Mouse (Mus musculus): ENCODE measurements around the gene Ccer2. TPM values are rescaled to one million over a fixed set of nuclear protein-coding genes. Genes with fewer than 3 reads are reported as not detected.

The Ccer2 gene
- polyA plus RNA-seq (2015; fragmentation: Nextera tagmentation; extraction: Ambion mirVana): 0.19 TPM in 1 of 2 replicates, not detected in the other

DNA sequence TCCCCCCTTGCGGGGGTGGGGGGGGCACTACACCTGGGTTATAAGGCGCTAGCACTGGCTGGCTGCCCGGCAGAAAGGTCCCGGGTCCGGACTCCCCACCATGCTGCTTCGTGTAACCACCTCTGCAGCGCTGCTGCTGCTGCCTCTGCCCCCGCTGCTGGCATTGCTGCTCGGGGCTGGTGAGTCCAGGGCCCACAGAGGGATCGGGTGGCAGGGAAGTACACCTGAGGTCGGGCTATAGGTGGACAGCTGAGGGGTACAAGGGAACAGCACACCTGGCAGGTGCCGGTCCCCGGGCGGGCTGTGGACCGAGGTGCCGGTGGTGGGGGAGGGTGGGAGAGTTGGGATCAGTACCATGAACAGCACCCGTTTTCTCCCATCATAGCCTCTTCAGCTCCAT is at the start of gene Ccer2:
Gene Ccer2, plus strand, starts transcription at position 96 of the 400 bp plus-strand sequence.
- ATAC-seq (ENCODE audit: insufficient read depth, low FRiP score, low read depth): no peak
- Histone ChIP-seq H3K9me3 (no peaks in the 10 kb centered on the region), H3K9ac (no peak within 1 kb of the TSS), H3K4me1 (peaks cover 9% of the 10 kb centered on the region; the same call in 1 of the 2 replicates), H3K27me3 (replicated peaks) (no peaks in the 10 kb centered on the region; the same call in 1 of the 2 replicates), H3K4me3 (replicated peaks) (no peak within 1 kb of the TSS; the same call in 1 of the 2 replicates), H3K4me2 (peak within 1 kb of the TSS; percentile 2; the same call in 1 of the 2 replicates), H3K36me3 (peaks cover 19% of the 10 kb centered on the region), H3K27ac (no peak within 1 kb of the TSS)
- 2% methylated on average over 17 of the region's 17 CpGs for WGBS

DNA sequence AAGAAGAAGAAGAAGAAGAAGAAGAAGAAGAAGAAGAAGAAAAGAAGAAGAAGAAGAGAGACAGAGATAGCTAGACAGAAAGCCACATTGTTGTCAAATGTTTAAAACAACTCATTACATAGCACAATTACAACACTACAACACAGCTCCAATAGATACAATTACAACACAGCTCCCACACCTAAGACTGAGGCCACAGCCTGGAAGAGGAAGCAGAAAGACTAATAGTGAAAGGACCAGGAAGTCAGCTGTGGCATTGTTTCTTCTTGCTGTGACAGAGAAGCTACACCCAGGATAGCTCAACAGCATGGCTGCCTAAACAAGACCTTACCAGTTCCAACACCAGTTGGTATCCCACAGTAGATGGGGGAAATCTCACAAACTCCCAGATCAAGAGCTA is 46.5 kb upstream of the Ccer2 start:
- no peak for ATAC-seq (ENCODE audit: insufficient read depth, low FRiP score, low read depth)
- Histone ChIP-seq H3K4me1 (no peaks in the 10 kb centered on the region), H3K9me3 (no peaks in the 10 kb centered on the region), H3K4me2 (no peak overlapping the region), H3K4me3 (replicated peaks) (no peak overlapping the region), H3K9ac (no peak overlapping the region), H3K27me3 (replicated peaks) (no peaks in the 10 kb centered on the region), H3K27ac (no peak overlapping the region), H3K36me3 (no peaks in the 10 kb centered on the region)

DNA sequence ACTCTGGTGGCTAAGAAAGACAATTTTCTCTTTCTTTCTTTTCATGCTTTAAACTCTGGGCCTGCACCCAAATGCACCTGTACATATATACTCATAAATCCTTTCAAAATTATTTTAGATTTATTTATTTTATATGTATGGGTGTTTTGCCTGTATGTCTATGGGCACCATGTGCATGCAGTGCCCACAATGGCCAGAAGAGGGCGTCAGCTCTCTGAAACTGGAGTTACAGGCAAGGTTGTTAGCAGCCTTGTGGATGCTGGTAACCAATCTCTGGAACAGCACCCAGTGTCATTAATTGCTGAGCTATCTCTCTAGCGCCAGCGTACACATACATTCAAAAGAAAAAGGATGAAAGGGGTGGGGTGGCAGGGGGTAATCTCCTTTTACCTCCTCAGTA is 45.0 kb upstream of the Ccer2 start:
- WGBS: 67% methylated on average over 3 of the region's 3 CpGs

DNA sequence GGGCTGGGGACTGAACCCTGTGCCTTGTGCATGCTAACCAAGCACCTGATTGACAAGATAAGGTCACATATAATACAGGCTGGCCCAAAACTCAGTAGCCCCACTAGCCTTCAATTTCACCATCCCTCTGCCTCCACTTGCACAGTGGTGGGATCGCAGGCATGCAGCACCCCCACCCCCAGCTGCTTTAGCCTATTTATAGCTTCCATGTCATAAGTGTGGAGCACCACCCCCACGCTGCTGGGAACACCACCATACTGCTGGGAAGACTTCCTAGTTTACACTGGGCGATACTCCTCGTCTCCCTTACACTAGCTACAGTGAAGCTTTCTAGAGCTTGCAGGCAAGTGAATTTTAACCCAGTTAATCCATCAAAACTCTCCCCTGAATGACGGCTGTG is 41.3 kb upstream of the Ccer2 start:
- no peak for ATAC-seq (ENCODE audit: insufficient read depth, low FRiP score, low read depth)
- Histone ChIP-seq H3K9ac (no peak overlapping the region), H3K36me3 (no peaks in the 10 kb centered on the region), H3K9me3 (no peaks in the 10 kb centered on the region), H3K27me3 (replicated peaks) (no peaks in the 10 kb centered on the region), H3K4me3 (replicated peaks) (no peak overlapping the region), H3K4me1 (peaks cover 4% of the 10 kb centered on the region; the same call in 1 of the 2 replicates), H3K4me2 (no peak overlapping the region), H3K27ac (no peak overlapping the region)
- WGBS: 73% methylated on average over 5 of the region's 5 CpGs

More for the DNA sequence above, 45.0 kb upstream of the Ccer2 start:
- Histone ChIP-seq H3K9me3 (no peaks in the 10 kb centered on the region), H3K4me1 (no peaks in the 10 kb centered on the region), H3K27me3 (replicated peaks) (no peaks in the 10 kb centered on the region), H3K27ac (no peak overlapping the region), H3K36me3 (no peaks in the 10 kb centered on the region), H3K4me3 (replicated peaks) (no peak overlapping the region), H3K9ac (no peak overlapping the region), H3K4me2 (no peak overlapping the region)
- ATAC-seq (ENCODE audit: insufficient read depth, low FRiP score, low read depth): no peak

DNA sequence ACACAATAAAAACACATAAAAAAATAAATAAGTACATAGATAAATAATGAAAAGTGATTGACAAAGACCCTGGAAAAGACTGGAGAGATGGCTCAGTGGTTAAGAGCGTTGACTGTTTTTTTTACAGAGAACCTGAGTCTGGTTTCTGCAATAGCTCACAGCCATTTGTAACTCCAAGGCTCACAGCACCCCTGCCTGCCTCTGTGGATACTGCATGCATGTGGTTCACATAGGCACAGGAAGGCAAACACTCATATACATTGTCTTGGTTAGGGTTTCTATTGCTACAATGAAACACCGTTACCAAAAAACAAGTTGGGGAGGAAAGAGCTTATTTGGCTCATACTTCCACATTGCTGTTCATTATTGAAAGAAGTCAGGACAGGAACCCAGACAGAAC is 40.4 kb upstream of the Ccer2 start:
- no peak overlapping the region for H3K27ac ChIP-seq
- H3K36me3 ChIP-seq: no peaks in the 10 kb centered on the region
- H3K4me1 ChIP-seq: peaks cover 4% of the 10 kb centered on the region; the same call in 1 of the 2 replicates
- H3K9ac ChIP-seq: no peak overlapping the region
- H3K9me3 ChIP-seq: no peaks in the 10 kb centered on the region
- H3K4me3 ChIP-seq (replicated peaks): no peak overlapping the region
- ATAC-seq (ENCODE audit: insufficient read depth, low FRiP score, low read depth): no peak
- WGBS: 96% methylated on average over 2 of the region's 2 CpGs
- no peaks in the 10 kb centered on the region for H3K27me3 ChIP-seq (replicated peaks)
- no peak overlapping the region for H3K4me2 ChIP-seq

DNA sequence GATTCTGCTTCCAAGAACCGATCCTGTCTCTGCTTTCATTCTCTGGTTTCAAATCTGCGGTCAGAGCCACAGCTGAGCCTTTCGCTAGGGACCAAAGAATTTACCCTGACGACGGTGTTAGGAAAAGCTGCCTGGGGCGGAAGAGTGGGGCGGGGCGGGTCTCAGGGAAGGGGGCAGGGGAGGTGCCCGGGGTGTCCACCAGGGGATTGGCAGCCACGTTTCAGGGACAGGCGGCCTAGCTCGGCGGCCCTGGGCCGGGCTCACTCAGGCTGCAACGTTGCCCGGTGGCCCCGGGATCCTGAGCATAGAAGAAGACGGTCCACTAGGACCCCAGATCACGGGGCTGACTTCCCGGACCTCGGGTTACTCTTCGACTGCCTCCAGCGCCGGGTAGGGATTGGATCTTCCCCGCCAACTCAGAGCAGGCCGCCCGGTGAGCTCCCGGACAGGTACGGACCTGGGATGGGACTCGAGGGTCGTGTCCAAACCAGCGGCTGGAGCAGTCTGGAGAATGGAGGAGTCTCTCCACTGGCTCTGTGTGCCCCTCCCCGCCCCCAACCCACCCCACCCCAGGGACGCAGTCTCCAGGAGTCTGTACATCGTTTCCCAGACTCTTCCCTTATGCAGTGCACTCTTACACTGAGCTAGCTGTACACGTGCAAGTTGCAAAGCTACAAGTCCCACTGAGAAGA is 39.2 kb upstream of the Ccer2 start, which contains the start of gene Fbxo17:
Gene Fbxo17, plus strand, starts transcription at position 215 of the 692 bp plus-strand sequence.
- H3K9ac ChIP-seq: peak within 1 kb of the TSS; percentile 41; the same call in 1 of the 2 replicates
- no peaks in the 10 kb centered on the region for H3K9me3 ChIP-seq
- H3K27ac ChIP-seq: peak within 1 kb of the TSS; percentile 67
- peaks cover 4% of the 10 kb centered on the region; the same call in 1 of the 2 replicates for H3K4me1 ChIP-seq
- peak within 1 kb of the TSS; percentile 52 for H3K4me3 ChIP-seq (replicated peaks)
- H3K27me3 ChIP-seq (replicated peaks): no peaks in the 10 kb centered on the region
- no peaks in the 10 kb centered on the region for H3K36me3 ChIP-seq
- WGBS: 2% methylated on average over 36 of the region's 36 CpGs
- ATAC-seq (ENCODE audit: insufficient read depth, low FRiP score, low read depth): peak; percentile 75
- H3K4me2 ChIP-seq: peak within 1 kb of the TSS; percentile 77

DNA sequence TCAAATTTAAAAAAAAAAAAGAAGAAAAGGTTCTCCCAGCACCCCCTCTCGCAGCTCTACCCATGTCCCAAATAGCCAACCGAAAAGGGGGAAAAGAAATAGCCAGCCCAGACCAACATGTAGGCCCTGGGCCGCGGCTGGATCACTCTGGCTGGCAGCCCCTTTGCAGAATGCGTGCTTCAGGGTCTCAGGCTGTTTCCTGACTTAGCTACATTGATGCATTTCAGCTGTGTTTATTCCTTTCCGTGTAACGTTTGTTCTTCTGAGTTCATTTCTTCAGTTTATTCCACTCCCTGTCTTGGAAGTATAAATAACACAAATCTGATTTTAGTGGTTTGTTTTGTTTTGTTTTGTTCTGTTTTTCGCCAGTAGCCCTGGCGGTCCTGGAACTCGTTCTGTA is 38.2 kb upstream of the Ccer2 start:
- H3K36me3 ChIP-seq: no peaks in the 10 kb centered on the region
- no peak for ATAC-seq (ENCODE audit: insufficient read depth, low FRiP score, low read depth)
- H3K27me3 ChIP-seq (replicated peaks): no peaks in the 10 kb centered on the region
- H3K9me3 ChIP-seq: no peaks in the 10 kb centered on the region
- no peak overlapping the region for H3K4me3 ChIP-seq (replicated peaks)
- no peak overlapping the region for H3K27ac ChIP-seq
- H3K9ac ChIP-seq: no peak overlapping the region
- peak overlapping the region; percentile 77 for H3K4me2 ChIP-seq
- H3K4me1 ChIP-seq: peaks cover 4% of the 10 kb centered on the region; the same call in 1 of the 2 replicates
- WGBS: 59% methylated on average over 10 of the region's 10 CpGs

DNA sequence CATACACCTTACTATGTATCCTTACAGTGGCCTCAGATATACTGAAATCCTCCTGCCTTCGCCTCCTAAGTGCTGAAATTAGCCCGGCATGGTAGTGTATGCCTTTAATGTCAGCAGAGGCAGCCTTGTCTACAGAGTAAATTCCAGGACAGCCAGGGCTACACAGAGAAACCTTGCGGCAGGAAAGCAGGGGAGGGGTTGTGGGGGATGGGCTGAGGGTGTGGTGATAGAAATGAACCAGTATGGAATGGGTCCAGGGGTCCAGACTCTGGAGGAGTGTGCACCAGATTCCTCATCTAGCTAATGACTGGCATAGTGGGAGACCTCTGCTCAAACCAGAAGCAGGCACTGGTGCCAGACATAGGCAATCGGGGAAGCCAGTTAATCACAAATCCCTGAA is 36.8 kb upstream of the Ccer2 start:
- Histone ChIP-seq H3K27me3 (replicated peaks) (no peaks in the 10 kb centered on the region), H3K27ac (no peak overlapping the region), H3K9me3 (no peaks in the 10 kb centered on the region), H3K4me2 (no peak overlapping the region), H3K9ac (no peak overlapping the region), H3K4me1 (peaks cover 4% of the 10 kb centered on the region; the same call in 1 of the 2 replicates), H3K4me3 (replicated peaks) (no peak overlapping the region), H3K36me3 (no peaks in the 10 kb centered on the region)
- ATAC-seq (ENCODE audit: insufficient read depth, low FRiP score, low read depth): no peak
- 41% methylated on average over 4 of the region's 4 CpGs for WGBS

DNA sequence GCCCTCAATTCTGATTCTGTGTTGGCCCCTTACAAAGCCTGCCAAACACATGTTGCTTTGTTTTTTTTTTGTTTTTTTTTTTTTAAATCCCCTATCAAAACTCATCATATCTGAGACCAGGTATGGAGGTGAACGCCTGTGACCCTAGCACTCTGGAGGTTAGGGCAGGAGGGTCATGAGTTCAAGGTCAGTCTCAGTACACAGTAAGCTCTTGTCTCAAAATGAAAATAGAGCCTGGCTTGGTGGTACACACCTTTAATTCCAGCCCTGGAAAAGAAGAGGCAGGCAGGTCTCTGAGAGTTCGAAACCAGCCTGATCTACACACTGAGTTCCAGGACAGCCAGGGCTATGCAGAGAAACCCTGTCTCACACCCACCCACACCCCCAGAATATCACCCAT is 36.3 kb upstream of the Ccer2 start:
- ATAC-seq (ENCODE audit: insufficient read depth, low FRiP score, low read depth): no peak
- H3K27ac ChIP-seq: no peak overlapping the region
- no peaks in the 10 kb centered on the region for H3K27me3 ChIP-seq (replicated peaks)
- no peak overlapping the region for H3K4me2 ChIP-seq
- H3K4me1 ChIP-seq: peaks cover 4% of the 10 kb centered on the region; the same call in 1 of the 2 replicates
- no peaks in the 10 kb centered on the region for H3K36me3 ChIP-seq
- H3K9ac ChIP-seq: no peak overlapping the region
- WGBS: 67% methylated on average over 2 of the region's 2 CpGs
- no peaks in the 10 kb centered on the region for H3K9me3 ChIP-seq
- H3K4me3 ChIP-seq (replicated peaks): no peak overlapping the region

DNA sequence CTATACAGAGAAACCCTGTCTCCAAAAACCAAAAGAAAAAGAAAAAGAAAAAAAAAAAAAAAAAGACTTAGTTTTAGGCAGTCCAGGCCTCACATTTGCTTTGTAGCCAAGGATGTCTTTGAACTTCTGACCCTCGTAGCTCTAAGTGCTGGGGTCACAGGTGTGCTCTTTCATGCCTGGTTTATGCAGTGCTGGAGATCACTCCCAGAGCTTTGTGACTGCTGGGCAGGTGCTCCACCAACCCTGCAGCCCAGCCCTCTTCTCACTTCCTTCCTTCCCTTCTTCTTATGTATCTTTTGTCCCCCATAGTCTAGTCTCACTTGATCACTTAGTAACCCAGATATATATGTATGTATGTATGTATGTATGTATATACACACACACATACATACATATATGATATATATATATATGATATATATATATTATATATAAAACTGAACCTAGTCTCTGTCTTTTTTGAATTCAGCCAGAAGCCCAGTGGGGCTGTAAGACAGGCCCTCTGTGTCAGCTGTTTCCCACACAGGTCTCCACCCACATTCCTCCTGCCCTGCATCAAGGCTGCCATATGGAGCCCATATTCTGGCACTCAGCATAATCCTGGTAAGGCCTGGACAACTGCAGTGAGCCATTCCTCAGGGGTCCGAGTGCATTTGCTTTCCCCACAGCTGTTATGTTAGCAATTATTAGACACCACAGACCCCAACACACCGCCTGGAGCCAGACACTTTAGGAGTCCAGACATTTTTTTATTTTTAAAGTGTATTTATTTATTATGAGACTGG is 35.0 kb upstream of the Ccer2 start:
- Histone ChIP-seq H3K4me1 (peaks cover 4% of the 10 kb centered on the region; the same call in 1 of the 2 replicates), H3K27ac (no peak overlapping the region), H3K9ac (no peak overlapping the region), H3K27me3 (replicated peaks) (no peaks in the 10 kb centered on the region), H3K4me3 (replicated peaks) (no peak overlapping the region), H3K4me2 (no peak overlapping the region), H3K9me3 (no peaks in the 10 kb centered on the region), H3K36me3 (no peaks in the 10 kb centered on the region)
- WGBS: 62% methylated on average over 3 of the region's 3 CpGs
- ATAC-seq (ENCODE audit: insufficient read depth, low FRiP score, low read depth): no peak

DNA sequence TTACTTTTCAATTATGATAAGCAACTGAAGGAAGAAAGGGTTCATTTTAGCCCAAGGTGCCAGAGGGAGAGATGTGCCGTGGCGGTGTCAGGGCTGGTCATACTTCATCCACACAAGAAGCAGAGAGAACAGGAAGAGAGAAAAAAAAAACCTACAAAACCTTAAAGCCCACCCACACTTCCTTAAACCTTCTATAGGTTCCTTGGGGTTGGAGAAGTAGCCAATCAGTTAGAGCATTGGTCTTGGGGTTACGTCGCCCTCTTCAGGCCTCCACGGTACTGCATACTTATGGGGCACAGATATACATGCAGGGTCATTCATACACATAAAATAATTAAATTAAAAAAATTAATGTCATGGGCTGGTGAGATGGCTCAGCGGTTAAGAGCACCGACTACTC is 33.9 kb upstream of the Ccer2 start:
- 90% methylated on average over 7 of the region's 7 CpGs for WGBS
- no peak overlapping the region for H3K9ac ChIP-seq
- no peak for ATAC-seq (ENCODE audit: insufficient read depth, low FRiP score, low read depth)
- no peak overlapping the region for H3K4me3 ChIP-seq (replicated peaks)
- no peaks in the 10 kb centered on the region for H3K36me3 ChIP-seq
- no peak overlapping the region for H3K4me2 ChIP-seq
- H3K4me1 ChIP-seq: 0 out of 2 replicates have a peak, but pooled peaks cover 4% of the 10 kb centered on the region
- no peaks in the 10 kb centered on the region for H3K27me3 ChIP-seq (replicated peaks)
- H3K9me3 ChIP-seq: no peaks in the 10 kb centered on the region
- H3K27ac ChIP-seq: no peak overlapping the region

DNA sequence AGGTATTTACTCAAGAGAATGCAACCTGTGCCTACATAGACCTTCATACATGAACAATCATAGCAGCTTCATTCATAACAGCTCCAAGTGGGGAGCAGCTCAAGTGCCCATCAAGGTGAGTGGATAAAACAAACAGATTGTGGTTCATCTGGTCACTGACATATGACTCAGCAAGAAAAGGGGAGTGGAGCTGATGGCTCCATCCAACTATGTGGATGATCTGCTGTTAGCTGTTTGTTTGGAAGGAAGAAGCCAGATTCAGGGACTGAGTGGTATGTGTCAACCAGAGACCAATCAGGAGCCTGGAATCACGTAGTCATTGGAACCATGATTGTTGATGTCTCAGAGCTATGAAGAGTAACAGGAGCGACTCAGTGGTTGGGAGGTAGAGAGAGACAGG is 31.4 kb upstream of the Ccer2 start:
- no peak overlapping the region for H3K4me3 ChIP-seq (replicated peaks)
- no peak overlapping the region for H3K9ac ChIP-seq
- no peaks in the 10 kb centered on the region for H3K9me3 ChIP-seq
- no peaks in the 10 kb centered on the region for H3K36me3 ChIP-seq
- H3K27me3 ChIP-seq (replicated peaks): no peaks in the 10 kb centered on the region
- H3K4me2 ChIP-seq: no peak overlapping the region
- no peak for ATAC-seq (ENCODE audit: insufficient read depth, low FRiP score, low read depth)
- no peaks in the 10 kb centered on the region for H3K4me1 ChIP-seq
- WGBS: 98% methylated on average over 2 of the region's 2 CpGs
- no peak overlapping the region for H3K27ac ChIP-seq
